In genomic region chr17:79781733-79782663, GRCm38 (mm10) we compare ENCODE assay signal across 8 mouse cellular contexts.
A peak's percentile ranks its signal among the peaks of the same experiment; 100 is the strongest.
DNase-seq lines count a peak whose midpoint lies in the region; ATAC-seq and TF ChIP-seq lines count a peak whose summit lies in the region.
"Had no signal": no experiment of that assay in that cellular context is flagged by ENCODE, and none has a peak within 500 bp of the region (broad histone marks: within the 10 kb centered on the region; RNA-seq: fewer than 3 reads in every experiment).

No protein-coding gene starts in this region.

- WGBS in lung, embryonic 16.5 days, result 77% methylated on average over 13 of the region's 13 CpGs

- no peaks in the 10 kb centered on the region for H3K36me3 ChIP-seq in lung, embryonic 16.5 days (ENCODE audit: control insufficient read depth, insufficient read depth, low read length)

- H3K27ac ChIP-seq in lung, embryonic 16.5 days (ENCODE audit: low read length), result no peak overlapping the region
- H3K27ac ChIP-seq in layer of hippocampus, adult 2 months, result no peak overlapping the region

- no peaks in the 10 kb centered on the region for H3K4me1 ChIP-seq in lung, embryonic 16.5 days (replicated peaks; ENCODE audit: control insufficient read depth, insufficient read depth, low read length)

- H3K4me3 ChIP-seq in lung, embryonic 16.5 days (ENCODE audit: low read length), result no peak overlapping the region
- no peak overlapping the region for H3K4me3 ChIP-seq in layer of hippocampus, adult 2 months

- H3K4me2 ChIP-seq in lung, embryonic 16.5 days (ENCODE audit: low read depth, low read length), result no peak overlapping the region
- H3K4me2 ChIP-seq: lung, embryonic 14.5 days had no signal

- no peaks in the 10 kb centered on the region for H3K9me3 ChIP-seq in lung, embryonic 16.5 days (ENCODE audit: control insufficient read depth, low read length)

- TF ChIP-seq CTCF in layer of hippocampus, adult 2 months (conservative IDR thresholded peaks at IDR 0.05), result no peak

- H3K9ac ChIP-seq in lung, embryonic 16.5 days (ENCODE audit: low read length), result no peak overlapping the region
- H3K9ac ChIP-seq: lung, embryonic 14.5 days had no signal

- ATAC-seq in lung, embryonic 16.5 days (ENCODE audit: low read depth), result peak; percentile 44

- DNase-seq in 3T3-L1 (ENCODE audit: low read depth, low spot score), result peak; percentile 88
- DNase-seq in NIH3T3 (ENCODE audit: low read depth), result peak; percentile 89
- peak; percentile 79 for DNase-seq in heart, adult 8-10 months (ENCODE audit: low spot score)
- no peak for DNase-seq in T-cell, adult 2 months (ENCODE audit: low spot score)
- no peak for DNase-seq in layer of hippocampus, adult 2 months (ENCODE audit: low spot score in 2 of 2)
- no peak for DNase-seq in natural killer cell, adult 2 months (ENCODE audit: low spot score in 2 of 2)
- DNase-seq: lung, embryonic 14.5 days had no signal

- no peaks in the 10 kb centered on the region for H3K27me3 ChIP-seq in lung, embryonic 16.5 days (ENCODE audit: control insufficient read depth, insufficient read depth, low read depth, low read length)

Comparison
In these comparisons a context has a peak if more than half of its experiments do, and no peak if none do; other contexts are left out.
1. DNase-seq: peak in 3T3-L1 (single experiment), NIH3T3 (single experiment) and heart, adult 8-10 months (single experiment); none in T-cell, adult 2 months (single experiment), layer of hippocampus, adult 2 months (0 of 2) and natural killer cell, adult 2 months (0 of 2).